ENCODE assay signal across 13 mouse cellular contexts in genomic region chr12:26316261-26316660, GRCm38 (mm10).
DNase-seq lines count a peak whose midpoint lies in the region; ATAC-seq and TF ChIP-seq lines count a peak whose summit lies in the region.
"Had no signal": no experiment of that assay in that cellular context is flagged by ENCODE, and none has a peak within 500 bp of the region (broad histone marks: within the 10 kb centered on the region; RNA-seq: fewer than 3 reads in every experiment).

No protein-coding gene starts in this region.

- H3K36me3 ChIP-seq in lung, postnatal 0 days (ENCODE audit: insufficient read depth, low read length) = peaks cover 21% of the 10 kb centered on the region; the same call in 1 of the 2 replicates
- H3K36me3 ChIP-seq in hindbrain, postnatal 0 days (ENCODE audit: insufficient read depth, low read length) = peaks cover 30% of the 10 kb centered on the region; the same call in 1 of the 2 replicates

- DNase-seq in gastrocnemius, adult 8-10 months (ENCODE audit: low spot score in 2 of 2) = peak; percentile 10 to 27
- DNase-seq in gastrocnemius, postnatal 10 days = no peak
- DNase-seq in Muller cell, postnatal 12 days (ENCODE audit: inconsistent ontology term) = peak; percentile 51
- DNase-seq in fibroblast of lung, adult 2 months (ENCODE audit: low read depth) = peak; percentile 61
- peak; percentile 91 for DNase-seq in lung, postnatal 0 days (ENCODE audit: low spot score)
- DNase-seq in cerebellum, adult 18-20 months = no peak
- no peak for DNase-seq in hindbrain, postnatal 0 days (ENCODE audit: low spot score)
- no peak for DNase-seq in kidney, adult 8-10 months
- DNase-seq: cerebellum, postnatal 14 days; forebrain, postnatal 0 days; right cerebral cortex, adult 18-20 months had no signal

- no peak overlapping the region for H3K4me3 ChIP-seq in lung, postnatal 0 days (ENCODE audit: low read depth, low read length)
- no peak overlapping the region for H3K4me3 ChIP-seq in hindbrain, postnatal 0 days (ENCODE audit: low read length)
- H3K4me3 ChIP-seq: hindbrain, embryonic 10.5 days; neural tube, embryonic 12.5 days had no signal

- H3K4me1 ChIP-seq in lung, postnatal 0 days (ENCODE audit: insufficient read depth, low read depth, low read length) = no peaks in the 10 kb centered on the region
- H3K4me1 ChIP-seq in hindbrain, postnatal 0 days (ENCODE audit: insufficient read depth, low read length) = no peaks in the 10 kb centered on the region
- H3K4me1 ChIP-seq: hindbrain, embryonic 10.5 days; neural tube, embryonic 12.5 days had no signal

- H3K27ac ChIP-seq in lung, postnatal 0 days (ENCODE audit: low read length) = no peak overlapping the region
- no peak overlapping the region for H3K27ac ChIP-seq in hindbrain, postnatal 0 days
- H3K27ac ChIP-seq: hindbrain, embryonic 10.5 days; neural tube, embryonic 12.5 days had no signal

- H3K27me3 ChIP-seq in lung, postnatal 0 days (replicated peaks; ENCODE audit: insufficient read depth, low read length) = no peaks in the 10 kb centered on the region
- no peaks in the 10 kb centered on the region for H3K27me3 ChIP-seq in hindbrain, postnatal 0 days (ENCODE audit: insufficient read depth, low read length)
- H3K27me3 ChIP-seq: neural tube, embryonic 12.5 days had no signal

- no peaks in the 10 kb centered on the region for H3K9me3 ChIP-seq in lung, postnatal 0 days (ENCODE audit: low read length)
- no peaks in the 10 kb centered on the region for H3K9me3 ChIP-seq in hindbrain, postnatal 0 days (ENCODE audit: low read length)
- H3K9me3 ChIP-seq: hindbrain, embryonic 10.5 days; neural tube, embryonic 12.5 days had no signal

- H3K4me2 ChIP-seq in lung, postnatal 0 days (replicated peaks; ENCODE audit: low read depth, low read length) = no peak overlapping the region
- no peak overlapping the region for H3K4me2 ChIP-seq in hindbrain, postnatal 0 days (ENCODE audit: low read depth, low read length)
- H3K4me2 ChIP-seq: neural tube, embryonic 12.5 days had no signal

- H3K9ac ChIP-seq in lung, postnatal 0 days (replicated peaks; ENCODE audit: low read depth) = no peak overlapping the region
- no peak overlapping the region for H3K9ac ChIP-seq in hindbrain, postnatal 0 days (replicated peaks; ENCODE audit: low read length)
- H3K9ac ChIP-seq: forebrain, postnatal 0 days; neural tube, embryonic 12.5 days had no signal

- ATAC-seq in lung, postnatal 0 days = peak; percentile 84
- no peak for ATAC-seq in hindbrain, postnatal 0 days
- ATAC-seq: forebrain, postnatal 0 days had no signal

- peak; percentile 68; the same call in 1 of the 2 replicates for TF ChIP-seq EP300 in lung, postnatal 0 days (IDR thresholded peaks at IDR 0.05)

- WGBS in lung, postnatal 0 days = 37% methylated on average over 3 of the region's 3 CpGs
- WGBS in hindbrain, postnatal 0 days = 68% methylated on average over 3 of the region's 3 CpGs

- TF ChIP-seq CTCF in lung, postnatal 0 days (IDR thresholded peaks at IDR 0.05) = no peak
- no peak for TF ChIP-seq CTCF in hindbrain, postnatal 0 days (IDR thresholded peaks at IDR 0.05; ENCODE audit: low read depth)

Comparison
In these comparisons a context has a peak if more than half of its experiments do, and no peak if none do; other contexts are left out.
1. DNase-seq: peak in gastrocnemius, adult 8-10 months (2 of 2), Muller cell, postnatal 12 days (single experiment), fibroblast of lung, adult 2 months (single experiment) and lung, postnatal 0 days (single experiment); none in gastrocnemius, postnatal 10 days (single experiment), cerebellum, adult 18-20 months (0 of 2), hindbrain, postnatal 0 days (single experiment) and kidney, adult 8-10 months (0 of 2).